Comparison of ENCODE assay signal across 9 mouse cellular contexts in genomic region chr13:60897328-60897727, GRCm38 (mm10). TPM values are rescaled to one million over a fixed set of nuclear protein-coding genes. Genes with fewer than 3 reads are reported as not detected.
DNase-seq lines count a peak whose midpoint lies in the region; ATAC-seq and TF ChIP-seq lines count a peak whose summit lies in the region.
"Had no signal": no experiment of that assay in that cellular context is flagged by ENCODE, and none has a peak within 500 bp of the region (broad histone marks: within the 10 kb centered on the region; RNA-seq: fewer than 3 reads in every experiment).

TSS of gene Ctla2b (minus strand) at chr13:60897447.

- DNase-seq in urinary bladder, postnatal 14 days (ENCODE audit: low spot score): peak; percentile 7
- DNase-seq in urinary bladder, adult 2 months (ENCODE audit: low spot score): no peak
- DNase-seq in heart, postnatal 25 days (ENCODE audit: low spot score): peak; percentile 80
- DNase-seq in liver, embryonic 13.5 days: peak; percentile 9
- no peak for DNase-seq in cerebellum, postnatal 14 days

- H3K27ac ChIP-seq in cortical plate, adult 2 months (ENCODE audit: insufficient read depth, low read length): peak within 1 kb of the TSS; percentile 65; the same call in 1 of the 2 replicates
- H3K27ac ChIP-seq in liver, embryonic 13.5 days: peak within 1 kb of the TSS; percentile 13; the same call in 1 of the 2 replicates
- no peak within 1 kb of the TSS for H3K27ac ChIP-seq in stomach, embryonic 14.5 days (ENCODE audit: low read length)
- H3K27ac ChIP-seq in forebrain, embryonic 16.5 days (ENCODE audit: low read length): no peak within 1 kb of the TSS
- H3K27ac ChIP-seq: embryonic facial prominence, embryonic 12.5 days had no signal

- ATAC-seq in liver, embryonic 13.5 days (ENCODE audit: low read depth): peak; percentile 86
- 0 out of 2 replicates have a peak, but pooled peaks have one; percentile 42 for ATAC-seq in stomach, embryonic 14.5 days (ENCODE audit: insufficient number of reproducible peaks, insufficient read depth, low FRiP score, low read depth)
- ATAC-seq in forebrain, embryonic 16.5 days: no peak

- TF ChIP-seq CTCF in cortical plate, adult 2 months (IDR thresholded peaks at IDR 0.05; ENCODE audit: extremely low read depth, insufficient read depth, low read length): no peak

- no peak within 1 kb of the TSS for H3K9ac ChIP-seq in liver, embryonic 13.5 days
- H3K9ac ChIP-seq in stomach, embryonic 14.5 days (replicated peaks; ENCODE audit: low read depth, low read length): no peak within 1 kb of the TSS
- H3K9ac ChIP-seq in forebrain, embryonic 16.5 days (replicated peaks; ENCODE audit: low read depth, low read length): no peak within 1 kb of the TSS
- H3K9ac ChIP-seq: embryonic facial prominence, embryonic 12.5 days had no signal

- no peak within 1 kb of the TSS for H3K4me2 ChIP-seq in liver, embryonic 13.5 days
- no peak within 1 kb of the TSS for H3K4me2 ChIP-seq in stomach, embryonic 14.5 days (replicated peaks; ENCODE audit: low read depth, low read length)
- no peak within 1 kb of the TSS for H3K4me2 ChIP-seq in forebrain, embryonic 16.5 days (ENCODE audit: low read length)
- H3K4me2 ChIP-seq: embryonic facial prominence, embryonic 12.5 days had no signal

- TF ChIP-seq POLR2A in cortical plate, adult 2 months (IDR thresholded peaks at IDR 0.05; ENCODE audit: extremely low read depth, insufficient read depth, low read length): no peak

- no peaks in the 10 kb centered on the region for H3K9me3 ChIP-seq in liver, embryonic 13.5 days (replicated peaks)
- no peaks in the 10 kb centered on the region for H3K9me3 ChIP-seq in stomach, embryonic 14.5 days (ENCODE audit: control insufficient read depth, low read depth, low read length)
- 0 out of 2 replicates have a peak, but pooled peaks cover 2% of the 10 kb centered on the region for H3K9me3 ChIP-seq in forebrain, embryonic 16.5 days (ENCODE audit: control insufficient read depth, low read length)
- H3K9me3 ChIP-seq: embryonic facial prominence, embryonic 12.5 days had no signal

- H3K4me1 ChIP-seq in cortical plate, adult 2 months (ENCODE audit: control insufficient read depth, insufficient read depth, low read length): no peaks in the 10 kb centered on the region
- H3K4me1 ChIP-seq in liver, embryonic 13.5 days (replicated peaks): no peaks in the 10 kb centered on the region
- no peaks in the 10 kb centered on the region for H3K4me1 ChIP-seq in stomach, embryonic 14.5 days (ENCODE audit: control insufficient read depth, insufficient read depth, low read length)
- H3K4me1 ChIP-seq in forebrain, embryonic 16.5 days (replicated peaks; ENCODE audit: control insufficient read depth, insufficient read depth, low read length): no peaks in the 10 kb centered on the region
- H3K4me1 ChIP-seq: embryonic facial prominence, embryonic 12.5 days had no signal

- intact Hi-C loops in heart, postnatal 25 days (cut with DNase I): loop anchor here (5.0 kb wide), 3 partner anchors 50 to 70 kb away; no protein-coding TSS in a partner anchor

- no peak within 1 kb of the TSS for H3K4me3 ChIP-seq in cortical plate, adult 2 months (ENCODE audit: insufficient read depth, low read length)
- no peak within 1 kb of the TSS for H3K4me3 ChIP-seq in liver, embryonic 13.5 days (replicated peaks)
- no peak within 1 kb of the TSS for H3K4me3 ChIP-seq in stomach, embryonic 14.5 days (ENCODE audit: low read depth, low read length)
- H3K4me3 ChIP-seq in forebrain, embryonic 16.5 days (replicated peaks; ENCODE audit: low read length): no peak within 1 kb of the TSS
- H3K4me3 ChIP-seq: embryonic facial prominence, embryonic 12.5 days had no signal

- no peaks in the 10 kb centered on the region for H3K36me3 ChIP-seq in liver, embryonic 13.5 days
- H3K36me3 ChIP-seq in stomach, embryonic 14.5 days (ENCODE audit: control insufficient read depth, insufficient read depth, low read length): no peaks in the 10 kb centered on the region
- H3K36me3 ChIP-seq in forebrain, embryonic 16.5 days (ENCODE audit: control insufficient read depth, insufficient read depth): no peaks in the 10 kb centered on the region
- H3K36me3 ChIP-seq: embryonic facial prominence, embryonic 12.5 days had no signal

- no peaks in the 10 kb centered on the region for H3K27me3 ChIP-seq in liver, embryonic 13.5 days
- no peaks in the 10 kb centered on the region for H3K27me3 ChIP-seq in stomach, embryonic 14.5 days (ENCODE audit: control insufficient read depth, insufficient read depth, low read length)
- H3K27me3 ChIP-seq in forebrain, embryonic 16.5 days (replicated peaks; ENCODE audit: control insufficient read depth, insufficient read depth, low read length): no peaks in the 10 kb centered on the region
- H3K27me3 ChIP-seq: embryonic facial prominence, embryonic 12.5 days had no signal

- 12% methylated on average over 3 of the region's 3 CpGs for WGBS in liver, embryonic 13.5 days (ENCODE audit: insufficient replicate concordance)
- WGBS in stomach, embryonic 14.5 days: 62% methylated on average over 3 of the region's 3 CpGs
- whole genome bisulfite sequencing in forebrain, embryonic 16.5 days: 89% methylated on average over 3 of the region's 3 CpGs

RNA-seq across cellular contexts. Expression of gene Ctla2b, which starts in this region (rescaled TPM):
- polyA plus RNA-seq in urinary bladder, adult 2 months (2012; rRNA removed): 4.5 and 7.3 TPM in 2 replicates
- 1.4 and 2.3 TPM in 2 replicates for polyA plus RNA-seq in cortical plate, adult 2 months (2012; rRNA removed)
- total RNA-seq in heart, postnatal 25 days (2021): 1 to 10 TPM; 4.8 to 6.7 TPM
- polyA plus RNA-seq in liver, embryonic 13.5 days (2015; fragmentation: Nextera tagmentation; extraction: Ambion mirVana): 5.6 and 8.4 TPM in 2 replicates
- 3.8 and 4.6 TPM in 2 replicates for polyA plus RNA-seq in stomach, embryonic 14.5 days (2014; fragmentation: Nextera tagmentation; extraction: Ambion mirVana)
- polyA plus RNA-seq in forebrain, embryonic 16.5 days (2015; fragmentation: Nextera tagmentation; extraction: Ambion mirVana): 0.30 and 2.4 TPM in 2 replicates

Comparison
In these comparisons a context has a peak if more than half of its experiments do, and no peak if none do; other contexts are left out.
1. DNase-seq: peak in urinary bladder, postnatal 14 days (single experiment), heart, postnatal 25 days (single experiment) and liver, embryonic 13.5 days (single experiment); none in urinary bladder, adult 2 months (single experiment) and cerebellum, postnatal 14 days (0 of 2).
2. H3K27ac ChIP-seq: peak in cortical plate, adult 2 months (single experiment) and liver, embryonic 13.5 days (single experiment); none in stomach, embryonic 14.5 days (single experiment) and forebrain, embryonic 16.5 days (single experiment).